Mouse (Mus musculus) liver, embryonic 12.5 days (tissue): ENCODE data around the gene Sept6. TPM values are rescaled to one million over a fixed set of nuclear protein-coding genes. Genes with fewer than 3 reads are reported as not detected.

Experiments used
- polyA plus RNA-seq: library from polyadenylated mRNA; unstranded; fragments of >200 nt; fragmentation: Nextera tagmentation; extraction: Ambion mirVana; gene quantifications from 2 replicates; pipeline ENCODE4 v1.2.1, GENCODE M21; 2016

Sept6 gene
- polyA plus RNA-seq, 1 experiment from 2014 or later, result 6.2 TPM

Other genes starting within 250 kb of the Sept6 start
- gene Slc25a43, start 248.1 kb downstream of the Sept6 start, polyA plus RNA-seq, result 1.0 and 1.2 TPM in 2 replicates
- 641 and 655 TPM in 2 replicates for gene Slc25a5, start 196.1 kb downstream of the Sept6 start, polyA plus RNA-seq
- 88.0 and 89.9 TPM in 2 replicates for gene Ube2a, start 117.9 kb downstream of the Sept6 start, polyA plus RNA-seq
- 18.5 and 22.2 TPM in 2 replicates for gene C330007P06Rik, start 117.7 kb downstream of the Sept6 start, polyA plus RNA-seq
- 1.2 TPM in 2 replicates for gene Nkrf, start 88.9 kb downstream of the Sept6 start, polyA plus RNA-seq
- gene Sowahd, start 57.1 kb upstream of the Sept6 start, polyA plus RNA-seq, result 0.11 and 0.25 TPM in 2 replicates
- 526 and 538 TPM in 2 replicates for gene Rpl39, start 93.6 kb upstream of the Sept6 start, polyA plus RNA-seq
- 14.2 and 15.6 TPM in 2 replicates for gene Upf3b, start 118.5 kb upstream of the Sept6 start, polyA plus RNA-seq
- 10.6 and 11.5 TPM in 2 replicates for gene Nkap, start 135.0 kb upstream of the Sept6 start, polyA plus RNA-seq
- gene Akap14, start 177.0 kb upstream of the Sept6 start, polyA plus RNA-seq, result 0.11 TPM in 1 of 2 replicates, not detected in the other
- gene Ndufa1, start 199.4 kb upstream of the Sept6 start, polyA plus RNA-seq, result 235 and 236 TPM in 2 replicates
- gene Rnf113a1, start 199.5 kb upstream of the Sept6 start, polyA plus RNA-seq, result 4.3 and 4.4 TPM in 2 replicates
- not detected in 2 replicates for gene Gm9, start 219.2 kb upstream of the Sept6 start, polyA plus RNA-seq
- not detected in 2 replicates for gene Rhox1, start 230.5 kb upstream of the Sept6 start, polyA plus RNA-seq